In the genomic region with DNA sequence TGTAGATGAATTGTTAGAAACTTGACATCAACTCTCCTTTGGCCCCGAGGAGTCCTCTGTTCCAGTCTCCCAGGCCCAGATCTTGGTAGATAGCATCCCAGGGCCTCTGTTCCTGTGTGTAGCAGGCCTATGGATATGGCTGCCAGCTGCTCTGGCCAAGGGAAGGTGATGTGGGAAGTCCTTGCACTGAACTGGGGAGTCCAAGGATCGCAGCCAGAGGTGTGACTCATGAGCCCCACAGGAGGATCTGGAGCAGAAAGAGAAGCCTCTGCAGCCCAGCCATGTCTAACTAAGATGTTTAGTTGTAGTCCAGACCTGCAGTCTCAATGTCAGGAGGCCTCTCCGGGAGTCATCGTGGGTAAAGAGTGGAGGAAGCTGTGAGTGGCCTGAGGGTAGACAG, we compare ENCODE assay signal across 15 mouse cellular contexts.
DNase-seq lines count a peak whose midpoint lies in the region.
"Had no signal": no experiment of that assay in that cellular context is flagged by ENCODE, and none has a peak within 500 bp of the region (broad histone marks: within the 10 kb centered on the region; RNA-seq: fewer than 3 reads in every experiment).

No protein-coding gene starts in this region.

- intact Hi-C loops in gastrocnemius, postnatal 14 days (cut with DNase I; ENCODE audit: low total_unique reads) = no loop called here

- peak; percentile 49 for DNase-seq in gastrocnemius, adult 18-20 months (ENCODE audit: low spot score)
- DNase-seq in gastrocnemius, postnatal 10 days = no peak
- peak; percentile 83 for DNase-seq in 3T3-L1 (ENCODE audit: low read depth, low spot score)
- DNase-seq in 416B (ENCODE audit: low read depth) = peak; percentile 32
- DNase-seq in gastrocnemius, postnatal 14 days = peak; percentile 58
- DNase-seq in embryo, embryonic 10 days (ENCODE audit: low spot score) = no peak
- DNase-seq in thymus, postnatal 0 days (ENCODE audit: low spot score) = no peak
- DNase-seq: cerebellum, adult 8-10 months; cerebellum, postnatal 36 days; heart, adult 11 months; kidney, postnatal 4 days; liver; lung, postnatal 36 days; right cerebral cortex, postnatal 14 days; thymus, postnatal 25 days had no signal

Comparison
In these comparisons a context has a peak if more than half of its experiments do, and no peak if none do; other contexts are left out.
1. DNase-seq: peak in gastrocnemius, adult 18-20 months (single experiment), 3T3-L1 (single experiment), 416B (single experiment) and gastrocnemius, postnatal 14 days (single experiment); none in gastrocnemius, postnatal 10 days (single experiment), embryo, embryonic 10 days (single experiment) and thymus, postnatal 0 days (single experiment).